Mouse (Mus musculus): ENCODE results near the gene H2-Eb2. TPM values are rescaled to one million over a fixed set of nuclear protein-coding genes. Genes with fewer than 3 reads are reported as not detected.

The H2-Eb2 gene
- polyA plus RNA-seq, 1 experiment from 2014 or later: 0.08 TPM

- Histone ChIP-seq H3K36me3 (no peaks in the 10 kb centered on the region), H3K4me2 (no peak overlapping the region), H3K9ac (no peak overlapping the region), H3K4me3 (no peak overlapping the region), H3K27me3 (no peaks in the 10 kb centered on the region), H3K9me3 (no peaks in the 10 kb centered on the region), H3K27ac (no peak overlapping the region), H3K4me1 (replicated peaks) (no peaks in the 10 kb centered on the region)
- ATAC-seq (ENCODE audit: low FRiP score): no peak
- 84% methylated on average over 6 of the region's 6 CpGs for WGBS
These were observed 47.7 kb downstream of the H2-Eb2 start for GRCm38 (mm10) chr17:34373055-34373709.

- WGBS: 81% methylated on average over 2 of the region's 2 CpGs
- Histone ChIP-seq H3K27ac (no peak within 1 kb of the TSS), H3K4me1 (replicated peaks) (no peaks in the 10 kb centered on the region), H3K9me3 (no peaks in the 10 kb centered on the region), H3K9ac (no peak within 1 kb of the TSS), H3K36me3 (no peaks in the 10 kb centered on the region), H3K4me3 (no peak within 1 kb of the TSS), H3K27me3 (no peaks in the 10 kb centered on the region), H3K4me2 (no peak within 1 kb of the TSS)
- no peak for ATAC-seq (ENCODE audit: low FRiP score)
These were observed 51.4 kb downstream of the H2-Eb2 start, which contains the start of gene Btnl1 for GRCm38 (mm10) chr17:34376847-34377246. Btnl1 (plus strand) TSS chr17:34377132.

GRCm38 (mm10) chr17:34377450-34378209 lies 52.2 kb downstream of the H2-Eb2 start:
- no peak overlapping the region for H3K4me2 ChIP-seq
- no peak for ATAC-seq (ENCODE audit: low FRiP score)
- 63% methylated on average over 6 of the region's 6 CpGs for WGBS

GRCm38 (mm10) chr17:34378716-34379115 lies 53.3 kb downstream of the H2-Eb2 start:
- no peaks in the 10 kb centered on the region for H3K27me3 ChIP-seq
- no peaks in the 10 kb centered on the region for H3K9me3 ChIP-seq
- H3K4me2 ChIP-seq: no peak overlapping the region
- no peak for ATAC-seq (ENCODE audit: low FRiP score)
- no peak overlapping the region for H3K27ac ChIP-seq
- H3K9ac ChIP-seq: no peak overlapping the region
- H3K4me1 ChIP-seq (replicated peaks): no peaks in the 10 kb centered on the region
- no peak overlapping the region for H3K4me3 ChIP-seq
- WGBS: 81% methylated on average over 2 of the region's 2 CpGs
- no peaks in the 10 kb centered on the region for H3K36me3 ChIP-seq

More at GRCm38 (mm10) chr17:34377450-34378209, 52.2 kb downstream of the H2-Eb2 start:
- Histone ChIP-seq H3K9me3 (no peaks in the 10 kb centered on the region), H3K27me3 (no peaks in the 10 kb centered on the region), H3K27ac (no peak overlapping the region), H3K9ac (no peak overlapping the region), H3K4me1 (replicated peaks) (no peaks in the 10 kb centered on the region), H3K36me3 (no peaks in the 10 kb centered on the region), H3K4me3 (no peak overlapping the region)

- Histone ChIP-seq H3K4me3 (no peak overlapping the region), H3K4me2 (no peak overlapping the region), H3K9me3 (no peaks in the 10 kb centered on the region), H3K36me3 (no peaks in the 10 kb centered on the region), H3K4me1 (replicated peaks) (no peaks in the 10 kb centered on the region), H3K27ac (no peak overlapping the region), H3K9ac (no peak overlapping the region), H3K27me3 (no peaks in the 10 kb centered on the region)
- 70% methylated on average over 7 of the region's 7 CpGs for WGBS
- ATAC-seq (ENCODE audit: low FRiP score): no peak
These were observed 54.0 kb downstream of the H2-Eb2 start for GRCm38 (mm10) chr17:34379451-34379850.

- Histone ChIP-seq H3K4me3 (no peak overlapping the region), H3K36me3 (no peaks in the 10 kb centered on the region), H3K4me1 (replicated peaks) (no peaks in the 10 kb centered on the region), H3K27me3 (no peaks in the 10 kb centered on the region), H3K27ac (no peak overlapping the region), H3K9ac (no peak overlapping the region), H3K4me2 (no peak overlapping the region), H3K9me3 (no peaks in the 10 kb centered on the region)
- 78% methylated on average over 11 of the region's 11 CpGs for whole genome bisulfite sequencing
- no peak for ATAC-seq (ENCODE audit: low FRiP score)
These were observed 56.4 kb downstream of the H2-Eb2 start for GRCm38 (mm10) chr17:34381876-34382275.

GRCm38 (mm10) chr17:34383212-34383611 lies 57.7 kb downstream of the H2-Eb2 start:
- Histone ChIP-seq H3K36me3 (no peaks in the 10 kb centered on the region), H3K4me3 (no peak overlapping the region), H3K27ac (no peak overlapping the region), H3K4me2 (no peak overlapping the region), H3K9ac (no peak overlapping the region), H3K4me1 (replicated peaks) (no peaks in the 10 kb centered on the region), H3K27me3 (no peaks in the 10 kb centered on the region), H3K9me3 (no peaks in the 10 kb centered on the region)
- 79% methylated on average over 7 of the region's 7 CpGs for WGBS
- ATAC-seq (ENCODE audit: low FRiP score): no peak

GRCm38 (mm10) chr17:34384699-34385098 lies 59.2 kb downstream of the H2-Eb2 start:
- no peak for ATAC-seq (ENCODE audit: low FRiP score)
- H3K36me3 ChIP-seq: no peaks in the 10 kb centered on the region
- H3K4me3 ChIP-seq: no peak overlapping the region
- H3K4me1 ChIP-seq (replicated peaks): no peaks in the 10 kb centered on the region
- no peaks in the 10 kb centered on the region for H3K9me3 ChIP-seq
- H3K4me2 ChIP-seq: no peak overlapping the region
- WGBS: 74% methylated on average over 3 of the region's 3 CpGs
- H3K27ac ChIP-seq: no peak overlapping the region
- 0 out of 2 replicates have a peak, but pooled peaks cover 3% of the 10 kb centered on the region for H3K27me3 ChIP-seq
- H3K9ac ChIP-seq: no peak overlapping the region

- ATAC-seq (ENCODE audit: low FRiP score): no peak
- Histone ChIP-seq H3K9ac (no peak overlapping the region), H3K27me3 (peaks cover 18% of the 10 kb centered on the region), H3K4me1 (replicated peaks) (no peaks in the 10 kb centered on the region), H3K9me3 (no peaks in the 10 kb centered on the region), H3K36me3 (no peaks in the 10 kb centered on the region), H3K4me2 (no peak overlapping the region), H3K4me3 (no peak overlapping the region), H3K27ac (no peak overlapping the region)
- WGBS: 85% methylated on average over 2 of the region's 2 CpGs
These were observed 61.2 kb downstream of the H2-Eb2 start for GRCm38 (mm10) chr17:34386656-34387055.

GRCm38 (mm10) chr17:34388513-34388912 lies 63.0 kb downstream of the H2-Eb2 start:
- Histone ChIP-seq H3K27me3 (peaks cover 23% of the 10 kb centered on the region), H3K9me3 (no peaks in the 10 kb centered on the region), H3K4me1 (replicated peaks) (peaks cover 5% of the 10 kb centered on the region; the same call in 1 of the 2 replicates), H3K9ac (no peak overlapping the region), H3K4me3 (no peak overlapping the region), H3K27ac (no peak overlapping the region), H3K4me2 (no peak overlapping the region), H3K36me3 (no peaks in the 10 kb centered on the region)
- no peak for ATAC-seq (ENCODE audit: low FRiP score)
- 35% methylated on average over 4 of the region's 4 CpGs for WGBS

Data from hindbrain, embryonic 13.5 days (tissue).